Mouse (Mus musculus) brain, embryonic 14.5 days (tissue): ENCODE data around the gene Adh6a.

Experiments
- CTCF ChIP-seq: fragments of 200-500 bp; IDR thresholded peaks from 2 replicates; pipeline ENCODE4 v1.5.1; 2012; ENCODE audit warnings: inconsistent platforms, mild to moderate bottlenecking, moderate library complexity, borderline replicate concordance; ENCODE audit not compliant: insufficient read depth, insufficient read length; ENCODE audit errors: extremely low read depth
- POLR2A ChIP-seq: fragments of 200-500 bp; IDR thresholded peaks from 2 replicates; pipeline ENCODE4 v1.6.1; 2012; ENCODE audit warnings: mild to moderate bottlenecking, inconsistent platforms, borderline replicate concordance; ENCODE audit not compliant: poor library complexity, insufficient read depth, insufficient read length, severe bottlenecking; ENCODE audit errors: extremely low read depth

GRCm38 (mm10) chr3:138306290-138306683, 6.8 kb upstream of the Adh6a start:
- TF ChIP-seq CTCF (no peak), POLR2A (no peak)
